Mouse (Mus musculus): ENCODE results near the gene Btg1. TPM values are rescaled to one million over a fixed set of nuclear protein-coding genes. Genes with fewer than 3 reads are reported as not detected.

Btg1 gene
- polyA plus RNA-seq (2015; fragmentation: Nextera tagmentation; extraction: Ambion mirVana): 56.8 and 65.7 TPM in 2 replicates

DNA sequence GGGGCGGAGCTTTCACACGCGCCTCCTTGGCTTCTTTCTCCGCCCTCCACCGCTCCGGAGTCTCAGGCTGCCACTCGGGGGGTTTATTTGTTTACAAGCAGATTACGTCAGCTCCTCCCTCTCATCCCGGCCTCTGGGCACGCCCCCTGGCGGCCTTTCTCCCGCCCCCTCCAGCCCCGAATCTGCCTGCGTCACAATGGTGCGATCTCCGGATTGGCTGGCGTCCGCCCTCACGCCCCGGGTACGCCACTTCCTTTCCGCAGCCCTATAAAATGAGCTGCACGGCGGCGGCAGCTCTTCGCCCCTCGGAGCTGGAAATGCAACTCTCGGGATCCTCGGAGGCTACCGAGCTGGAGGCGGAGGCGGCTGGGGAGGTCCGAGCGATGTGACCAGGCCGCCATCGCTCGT lies at the start of gene Btg1:
Gene Btg1 (plus strand): TSS at position 298 of the 408 bp plus-strand sequence.
- Histone ChIP-seq H3K27me3 (replicated peaks; ENCODE audit: control insufficient read depth, insufficient read depth, low read length) (no peaks in the 10 kb centered on the region), H3K9ac (replicated peaks; ENCODE audit: low read depth, low read length) (peak within 1 kb of the TSS; percentile 99), H3K36me3 (ENCODE audit: control insufficient read depth, insufficient read depth) (no peaks in the 10 kb centered on the region), H3K4me1 (replicated peaks; ENCODE audit: control insufficient read depth, insufficient read depth, low read length) (peaks cover 13% of the 10 kb centered on the region), H3K9me3 (ENCODE audit: control insufficient read depth, low read length) (peaks cover 4% of the 10 kb centered on the region; the same call in 1 of the 2 replicates), H3K4me2 (ENCODE audit: low read length) (peak within 1 kb of the TSS; percentile 68), H3K4me3 (replicated peaks; ENCODE audit: low read length) (peak within 1 kb of the TSS; percentile 99), H3K27ac (ENCODE audit: low read length) (peak within 1 kb of the TSS; percentile 97)
- peak; percentile 96 for ATAC-seq
- WGBS: under 1% methylated on average over 37 of the region's 37 CpGs

DNA sequence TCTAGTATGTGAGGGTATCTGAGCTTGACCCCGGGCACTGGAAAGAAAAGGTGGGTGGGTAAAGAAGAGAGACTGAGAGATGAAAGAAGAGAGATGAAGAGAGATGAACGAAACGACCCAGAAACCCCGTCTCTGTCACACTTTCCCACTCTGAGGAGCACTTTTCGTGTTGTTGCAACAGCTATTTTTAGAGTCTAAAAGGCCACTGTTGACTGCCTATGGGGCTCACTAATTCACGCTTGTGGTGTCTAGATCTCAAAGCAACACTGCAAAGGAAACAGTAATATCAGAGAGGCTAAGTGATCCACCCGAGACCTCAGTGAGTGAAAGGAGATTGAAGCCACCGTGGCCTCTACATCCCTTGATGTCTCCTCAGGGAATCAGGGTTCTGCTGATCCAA lies 47.3 kb upstream of the Btg1 start:
- no peak overlapping the region for H3K4me2 ChIP-seq (ENCODE audit: low read length)
- 89% methylated on average over 8 of the region's 8 CpGs for WGBS
- no peaks in the 10 kb centered on the region for H3K27me3 ChIP-seq (replicated peaks; ENCODE audit: control insufficient read depth, insufficient read depth, low read length)
- H3K36me3 ChIP-seq (ENCODE audit: control insufficient read depth, insufficient read depth): no peaks in the 10 kb centered on the region
- H3K9me3 ChIP-seq (ENCODE audit: control insufficient read depth, low read length): peaks cover 6% of the 10 kb centered on the region; the same call in 1 of the 2 replicates
- H3K4me3 ChIP-seq (replicated peaks; ENCODE audit: low read length): no peak overlapping the region
- no peak overlapping the region for H3K9ac ChIP-seq (replicated peaks; ENCODE audit: low read depth, low read length)
- no peaks in the 10 kb centered on the region for H3K4me1 ChIP-seq (replicated peaks; ENCODE audit: control insufficient read depth, insufficient read depth, low read length)
- no peak for ATAC-seq
- no peak overlapping the region for H3K27ac ChIP-seq (ENCODE audit: low read length)

DNA sequence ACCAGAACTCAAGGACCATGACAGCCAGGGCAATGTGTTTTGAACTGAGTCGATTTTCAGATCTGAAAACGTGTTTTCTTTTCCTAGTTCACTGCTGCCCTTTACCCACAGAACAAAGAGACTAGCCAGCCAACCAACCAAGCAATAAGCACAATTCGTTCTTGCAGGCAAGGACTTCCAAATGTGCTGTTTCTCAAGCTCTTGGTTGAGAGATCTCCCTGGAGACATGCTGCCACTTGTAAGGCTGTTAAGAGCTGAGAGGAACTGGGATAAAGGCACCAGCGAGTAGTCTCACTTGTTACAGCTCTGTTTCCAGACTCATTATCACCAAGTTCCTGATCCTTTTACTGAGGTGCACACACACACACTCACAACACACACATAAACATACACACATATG lies 45.6 kb upstream of the Btg1 start:
- H3K4me3 ChIP-seq (replicated peaks; ENCODE audit: low read length): no peak overlapping the region
- 68% methylated on average over 4 of the region's 4 CpGs for WGBS
- H3K27me3 ChIP-seq (replicated peaks; ENCODE audit: control insufficient read depth, insufficient read depth, low read length): no peaks in the 10 kb centered on the region
- no peaks in the 10 kb centered on the region for H3K36me3 ChIP-seq (ENCODE audit: control insufficient read depth, insufficient read depth)
- H3K4me1 ChIP-seq (replicated peaks; ENCODE audit: control insufficient read depth, insufficient read depth, low read length): no peaks in the 10 kb centered on the region
- H3K9me3 ChIP-seq (ENCODE audit: control insufficient read depth, low read length): peaks cover 6% of the 10 kb centered on the region; the same call in 1 of the 2 replicates
- H3K27ac ChIP-seq (ENCODE audit: low read length): no peak overlapping the region
- no peak for ATAC-seq
- H3K9ac ChIP-seq (replicated peaks; ENCODE audit: low read depth, low read length): no peak overlapping the region
- H3K4me2 ChIP-seq (ENCODE audit: low read length): no peak overlapping the region

DNA sequence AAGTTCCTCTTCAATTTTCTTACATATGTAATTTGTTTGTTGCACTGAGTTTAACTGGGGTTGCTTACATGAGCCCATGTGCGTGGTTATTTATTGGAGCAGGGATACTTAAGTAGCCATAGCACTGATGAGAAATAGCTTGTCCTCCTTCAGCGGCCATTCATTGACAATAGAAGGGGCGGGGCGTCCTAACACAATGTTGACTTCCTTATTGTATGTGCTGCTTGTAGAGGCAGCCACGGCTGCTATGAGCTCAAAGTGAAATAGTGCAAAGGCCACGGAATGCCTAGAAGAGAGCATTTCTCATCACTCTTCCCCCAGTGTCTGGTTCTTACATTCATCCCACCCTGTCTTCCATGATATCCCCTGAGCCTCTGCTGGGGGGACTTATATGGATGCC lies 42.0 kb upstream of the Btg1 start:
- no peak for ATAC-seq
- 80% methylated on average over 6 of the region's 6 CpGs for WGBS
- Histone ChIP-seq H3K27me3 (replicated peaks; ENCODE audit: control insufficient read depth, insufficient read depth, low read length) (no peaks in the 10 kb centered on the region), H3K4me2 (ENCODE audit: low read length) (no peak overlapping the region), H3K36me3 (ENCODE audit: control insufficient read depth, insufficient read depth) (no peaks in the 10 kb centered on the region), H3K9ac (replicated peaks; ENCODE audit: low read depth, low read length) (no peak overlapping the region), H3K4me1 (replicated peaks; ENCODE audit: control insufficient read depth, insufficient read depth, low read length) (no peaks in the 10 kb centered on the region), H3K4me3 (replicated peaks; ENCODE audit: low read length) (no peak overlapping the region), H3K27ac (ENCODE audit: low read length) (no peak overlapping the region), H3K9me3 (ENCODE audit: control insufficient read depth, low read length) (no peaks in the 10 kb centered on the region)

DNA sequence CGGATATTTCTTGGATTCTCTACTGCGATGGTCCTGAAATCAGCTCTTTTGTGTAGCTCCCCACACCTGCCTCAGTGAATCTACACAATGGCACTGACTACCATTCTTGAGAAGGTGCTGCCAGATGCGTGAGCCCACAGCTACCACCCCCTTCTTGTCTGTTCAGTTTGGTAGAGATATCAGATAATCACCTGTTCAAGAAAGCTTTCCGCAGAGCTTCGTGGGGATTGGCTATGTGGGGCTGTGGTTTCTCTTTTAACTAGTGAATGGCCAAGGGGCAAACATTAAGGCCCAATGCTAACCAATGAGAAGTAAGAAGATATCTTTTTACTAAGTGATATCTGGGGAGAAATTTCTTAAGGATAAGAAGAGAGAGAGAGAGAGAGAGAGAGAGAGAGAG lies 41.5 kb upstream of the Btg1 start:
- Histone ChIP-seq H3K36me3 (ENCODE audit: control insufficient read depth, insufficient read depth) (no peaks in the 10 kb centered on the region), H3K9ac (replicated peaks; ENCODE audit: low read depth, low read length) (no peak overlapping the region), H3K4me3 (replicated peaks; ENCODE audit: low read length) (no peak overlapping the region), H3K9me3 (ENCODE audit: control insufficient read depth, low read length) (no peaks in the 10 kb centered on the region), H3K27ac (ENCODE audit: low read length) (no peak overlapping the region), H3K4me2 (ENCODE audit: low read length) (no peak overlapping the region), H3K4me1 (replicated peaks; ENCODE audit: control insufficient read depth, insufficient read depth, low read length) (no peaks in the 10 kb centered on the region), H3K27me3 (replicated peaks; ENCODE audit: control insufficient read depth, insufficient read depth, low read length) (no peaks in the 10 kb centered on the region)
- 86% methylated on average over 5 of the region's 5 CpGs for WGBS
- no peak for ATAC-seq

DNA sequence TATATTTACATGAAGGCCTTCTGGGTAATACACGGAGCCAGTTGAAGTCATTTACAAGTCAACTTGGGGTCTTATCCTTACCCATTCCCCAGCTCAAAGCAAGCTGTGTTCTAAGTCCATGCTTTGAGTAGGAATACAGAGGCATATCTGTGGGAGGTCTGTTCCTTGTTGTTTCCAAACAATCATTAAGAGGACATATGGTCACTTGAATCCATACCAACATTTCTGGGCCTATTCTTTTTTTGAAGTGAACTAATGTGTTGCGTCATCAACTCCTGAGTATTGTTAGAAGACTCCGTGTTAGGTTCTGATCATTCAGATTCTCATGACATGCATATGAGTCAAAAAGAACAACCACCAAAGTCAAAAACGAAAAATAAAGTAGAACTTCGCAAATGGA lies 37.9 kb upstream of the Btg1 start:
- ATAC-seq: no peak
- Histone ChIP-seq H3K4me3 (replicated peaks; ENCODE audit: low read length) (no peak overlapping the region), H3K9ac (replicated peaks; ENCODE audit: low read depth, low read length) (no peak overlapping the region), H3K4me1 (replicated peaks; ENCODE audit: control insufficient read depth, insufficient read depth, low read length) (no peaks in the 10 kb centered on the region), H3K36me3 (ENCODE audit: control insufficient read depth, insufficient read depth) (no peaks in the 10 kb centered on the region), H3K27me3 (replicated peaks; ENCODE audit: control insufficient read depth, insufficient read depth, low read length) (no peaks in the 10 kb centered on the region), H3K4me2 (ENCODE audit: low read length) (no peak overlapping the region), H3K27ac (ENCODE audit: low read length) (no peak overlapping the region), H3K9me3 (ENCODE audit: control insufficient read depth, low read length) (no peaks in the 10 kb centered on the region)
- 80% methylated on average over 5 of the region's 5 CpGs for WGBS

DNA sequence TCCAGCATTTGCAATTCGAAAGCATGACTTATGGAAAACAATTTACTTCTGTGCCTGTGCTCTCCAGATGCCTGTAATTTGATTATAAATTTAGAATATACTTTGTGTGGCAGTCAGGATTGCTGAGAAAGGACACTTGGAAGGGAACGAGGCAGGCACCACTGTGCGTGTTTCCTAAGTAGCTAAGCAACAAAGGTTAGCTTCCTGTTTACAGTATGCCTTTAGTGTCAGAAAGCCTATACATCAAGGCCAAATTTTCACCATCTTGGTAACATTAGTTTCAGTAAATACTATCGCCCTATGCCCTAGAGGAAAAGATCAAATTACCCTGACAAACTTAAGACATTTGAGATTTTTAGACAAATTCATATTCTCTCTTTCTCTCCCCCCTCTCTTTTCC lies 37.4 kb upstream of the Btg1 start:
- Histone ChIP-seq H3K4me3 (replicated peaks; ENCODE audit: low read length) (no peak overlapping the region), H3K36me3 (ENCODE audit: control insufficient read depth, insufficient read depth) (no peaks in the 10 kb centered on the region), H3K4me2 (ENCODE audit: low read length) (no peak overlapping the region), H3K9me3 (ENCODE audit: control insufficient read depth, low read length) (no peaks in the 10 kb centered on the region), H3K27me3 (replicated peaks; ENCODE audit: control insufficient read depth, insufficient read depth, low read length) (no peaks in the 10 kb centered on the region), H3K4me1 (replicated peaks; ENCODE audit: control insufficient read depth, insufficient read depth, low read length) (no peaks in the 10 kb centered on the region), H3K27ac (ENCODE audit: low read length) (no peak overlapping the region), H3K9ac (replicated peaks; ENCODE audit: low read depth, low read length) (no peak overlapping the region)
- 76% methylated on average over 4 of the region's 4 CpGs for WGBS
- no peak for ATAC-seq

DNA sequence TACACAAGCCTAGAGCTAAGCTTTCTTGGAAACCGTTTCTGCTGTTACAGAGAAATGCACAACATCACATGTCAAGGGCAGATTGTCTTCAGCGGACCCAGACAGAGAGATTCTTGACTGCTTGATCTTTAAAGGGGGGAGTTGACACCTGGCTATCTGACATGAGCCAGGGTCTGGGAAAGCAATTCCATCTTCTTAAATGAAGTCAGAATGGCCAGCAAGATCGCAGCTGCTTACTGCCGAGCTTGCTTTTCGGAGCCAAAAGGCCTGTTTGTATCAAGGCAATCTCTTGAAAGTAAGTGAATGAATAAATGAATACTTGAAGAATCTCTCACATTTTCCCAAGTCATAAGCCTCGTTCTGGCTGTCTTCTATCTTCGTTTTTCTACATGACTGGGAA lies 36.6 kb upstream of the Btg1 start:
- no peaks in the 10 kb centered on the region for H3K9me3 ChIP-seq (ENCODE audit: control insufficient read depth, low read length)

DNA sequence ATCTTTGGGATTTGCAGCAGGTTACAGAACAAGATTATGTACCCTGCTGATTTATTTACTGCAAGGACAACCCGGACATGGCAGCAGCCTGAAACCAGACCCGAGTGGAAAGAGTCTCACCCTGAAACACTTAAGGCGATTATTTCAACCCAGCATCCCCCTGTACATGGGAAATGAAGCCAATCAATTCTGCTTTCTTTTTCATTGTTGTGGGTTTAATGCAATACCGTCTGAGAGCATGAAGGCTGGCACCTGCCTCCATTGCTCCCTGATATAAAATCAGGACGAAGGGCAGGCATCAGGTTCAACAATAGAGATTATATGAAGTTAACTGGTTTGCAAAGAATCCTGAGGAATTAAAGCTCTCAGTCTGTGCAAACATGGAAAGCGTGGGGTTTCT lies 35.6 kb upstream of the Btg1 start:
- no peak overlapping the region for H3K9ac ChIP-seq (replicated peaks; ENCODE audit: low read depth, low read length)
- 32% methylated on average over 6 of the region's 6 CpGs for WGBS
- H3K27me3 ChIP-seq (replicated peaks; ENCODE audit: control insufficient read depth, insufficient read depth, low read length): no peaks in the 10 kb centered on the region
- no peak overlapping the region for H3K27ac ChIP-seq (ENCODE audit: low read length)
- no peak overlapping the region for H3K4me2 ChIP-seq (ENCODE audit: low read length)
- no peaks in the 10 kb centered on the region for H3K36me3 ChIP-seq (ENCODE audit: control insufficient read depth, insufficient read depth)
- no peaks in the 10 kb centered on the region for H3K9me3 ChIP-seq (ENCODE audit: control insufficient read depth, low read length)
- no peak for ATAC-seq
- H3K4me3 ChIP-seq (replicated peaks; ENCODE audit: low read length): no peak overlapping the region
- no peaks in the 10 kb centered on the region for H3K4me1 ChIP-seq (replicated peaks; ENCODE audit: control insufficient read depth, insufficient read depth, low read length)

More for the DNA sequence above, 36.6 kb upstream of the Btg1 start:
- Histone ChIP-seq H3K4me1 (replicated peaks; ENCODE audit: control insufficient read depth, insufficient read depth, low read length) (no peaks in the 10 kb centered on the region), H3K4me2 (ENCODE audit: low read length) (no peak overlapping the region), H3K27me3 (replicated peaks; ENCODE audit: control insufficient read depth, insufficient read depth, low read length) (no peaks in the 10 kb centered on the region), H3K4me3 (replicated peaks; ENCODE audit: low read length) (no peak overlapping the region), H3K9ac (replicated peaks; ENCODE audit: low read depth, low read length) (no peak overlapping the region), H3K36me3 (ENCODE audit: control insufficient read depth, insufficient read depth) (no peaks in the 10 kb centered on the region), H3K27ac (ENCODE audit: low read length) (no peak overlapping the region)
- no peak for ATAC-seq
- 74% methylated on average over 7 of the region's 7 CpGs for WGBS

DNA sequence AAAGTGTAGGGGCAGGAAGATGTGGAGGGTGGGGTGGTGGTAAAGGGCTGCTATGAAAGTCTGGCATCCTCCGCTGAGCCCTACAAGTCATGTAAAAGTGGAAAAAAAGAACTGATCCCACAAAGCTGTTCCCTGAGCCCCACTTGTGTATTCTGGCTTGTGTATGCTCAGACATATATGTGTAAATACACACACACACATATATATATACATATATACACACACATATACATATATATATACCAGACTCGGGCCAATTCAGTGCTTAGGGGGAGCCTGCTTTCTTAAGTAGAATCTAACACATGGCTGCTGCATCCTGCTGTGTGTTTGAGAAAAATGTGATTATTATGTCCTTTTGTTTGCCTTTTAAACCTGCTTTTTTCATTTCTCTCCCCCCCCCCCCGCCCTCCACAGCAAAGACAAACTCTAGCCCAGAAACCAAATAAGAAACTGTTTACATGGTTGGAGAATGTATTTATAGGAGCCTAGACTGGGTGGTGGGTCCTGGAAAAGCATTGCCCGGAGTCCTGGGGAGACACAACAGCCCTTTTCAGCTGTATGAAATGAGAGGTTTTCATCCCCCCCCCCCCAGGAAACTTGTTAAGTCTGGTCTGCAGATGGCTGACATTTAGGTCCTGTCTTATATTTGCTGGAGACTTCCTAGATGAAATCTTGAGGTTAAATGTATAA lies 30.5 kb upstream of the Btg1 start:
- no peaks in the 10 kb centered on the region for H3K4me1 ChIP-seq (replicated peaks; ENCODE audit: control insufficient read depth, insufficient read depth, low read length)
- H3K27me3 ChIP-seq (replicated peaks; ENCODE audit: control insufficient read depth, insufficient read depth, low read length): no peaks in the 10 kb centered on the region
- no peaks in the 10 kb centered on the region for H3K9me3 ChIP-seq (ENCODE audit: control insufficient read depth, low read length)
- H3K9ac ChIP-seq (replicated peaks; ENCODE audit: low read depth, low read length): no peak overlapping the region
- H3K27ac ChIP-seq (ENCODE audit: low read length): no peak overlapping the region
- H3K4me2 ChIP-seq (ENCODE audit: low read length): no peak overlapping the region
- WGBS: 72% methylated on average over 4 of the region's 4 CpGs
- H3K4me3 ChIP-seq (replicated peaks; ENCODE audit: low read length): no peak overlapping the region
- no peaks in the 10 kb centered on the region for H3K36me3 ChIP-seq (ENCODE audit: control insufficient read depth, insufficient read depth)
- no peak for ATAC-seq
